Comparison of ENCODE assay signal across 18 mouse cellular contexts in the genomic region with DNA sequence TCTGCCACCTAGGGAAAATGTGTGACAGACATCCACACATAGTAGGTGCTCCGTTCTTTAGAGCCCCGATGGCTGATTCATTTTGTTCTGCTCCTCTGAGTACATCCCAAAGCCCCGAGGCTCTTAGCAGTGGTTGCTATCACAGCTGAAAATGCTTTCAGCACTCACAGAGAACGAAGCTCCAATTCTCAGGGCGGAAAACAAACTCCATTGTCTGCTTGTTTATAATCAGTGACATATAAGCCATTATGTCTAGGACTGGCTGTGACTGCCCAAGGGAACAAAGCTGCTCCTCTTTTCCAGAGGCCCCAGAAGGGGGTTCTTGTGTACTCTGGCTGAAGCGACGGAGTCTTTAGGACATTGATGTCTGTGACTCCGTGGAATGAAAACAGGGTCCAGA. TPM values are rescaled to one million over a fixed set of nuclear protein-coding genes. Genes with fewer than 3 reads are reported as not detected.
A peak's percentile ranks its signal among the peaks of the same experiment; 100 is the strongest.
DNase-seq lines count a peak whose midpoint lies in the region; ATAC-seq lines count a peak whose summit lies in the region.
"Had no signal": no experiment of that assay in that cellular context is flagged by ENCODE, and none has a peak within 500 bp of the region (broad histone marks: within the 10 kb centered on the region; RNA-seq: fewer than 3 reads in every experiment).

No protein-coding gene starts in this region.

- 23% methylated on average over 8 of the region's 8 CpGs for WGBS in hindbrain, embryonic 11.5 days
- WGBS in hindbrain, embryonic 13.5 days = 18% methylated on average over 8 of the region's 8 CpGs
- 46% methylated on average over 8 of the region's 8 CpGs for WGBS in midbrain, embryonic 14.5 days
- WGBS in midbrain, embryonic 10.5 days = 65% methylated on average over 8 of the region's 8 CpGs
- WGBS in hindbrain, embryonic 12.5 days = 27% methylated on average over 8 of the region's 8 CpGs

- no peak overlapping the region for H3K9ac ChIP-seq in hindbrain, embryonic 11.5 days (ENCODE audit: low read depth, low read length)
- no peak overlapping the region for H3K9ac ChIP-seq in hindbrain, embryonic 13.5 days
- no peak overlapping the region for H3K9ac ChIP-seq in midbrain, embryonic 14.5 days (replicated peaks; ENCODE audit: low read length)
- no peak overlapping the region for H3K9ac ChIP-seq in hindbrain, embryonic 12.5 days
- H3K9ac ChIP-seq: liver, embryonic 13.5 days; midbrain, embryonic 12.5 days had no signal

- no peak for ATAC-seq in hindbrain, embryonic 11.5 days (ENCODE audit: low FRiP score)
- ATAC-seq in hindbrain, embryonic 13.5 days (ENCODE audit: low FRiP score) = no peak
- no peak for ATAC-seq in midbrain, embryonic 14.5 days (ENCODE audit: low FRiP score, low TSS enrichment)
- peak; percentile 72; the same call in 1 of the 2 replicates for ATAC-seq in hindbrain, embryonic 12.5 days (ENCODE audit: low FRiP score)
- ATAC-seq: inflammation-experienced regulatory T-cells, adult 6 months had no signal

- H3K27ac ChIP-seq in hindbrain, embryonic 11.5 days (ENCODE audit: low read depth, low read length) = no peak overlapping the region
- H3K27ac ChIP-seq in hindbrain, embryonic 13.5 days = no peak overlapping the region; the same call in 1 of the 2 replicates
- no peak overlapping the region for H3K27ac ChIP-seq in midbrain, embryonic 14.5 days (replicated peaks; ENCODE audit: low read depth, low read length)
- no peak overlapping the region for H3K27ac ChIP-seq in midbrain, embryonic 10.5 days (replicated peaks)
- no peak overlapping the region for H3K27ac ChIP-seq in hindbrain, embryonic 12.5 days
- H3K27ac ChIP-seq: liver, embryonic 13.5 days; midbrain, embryonic 12.5 days had no signal

- H3K4me2 ChIP-seq in hindbrain, embryonic 11.5 days (replicated peaks; ENCODE audit: low read depth, low read length) = no peak overlapping the region
- no peak overlapping the region for H3K4me2 ChIP-seq in hindbrain, embryonic 13.5 days
- H3K4me2 ChIP-seq in midbrain, embryonic 14.5 days (ENCODE audit: low read length) = no peak overlapping the region
- no peak overlapping the region for H3K4me2 ChIP-seq in hindbrain, embryonic 12.5 days (replicated peaks)
- H3K4me2 ChIP-seq: liver, embryonic 13.5 days; midbrain, embryonic 12.5 days had no signal

- DNase-seq in hindbrain, embryonic 11.5 days (ENCODE audit: low spot score) = peak; percentile 45
- DNase-seq in midbrain, embryonic 14.5 days = peak; percentile 22
- DNase-seq in midbrain, embryonic 10.5 days (ENCODE audit: low spot score) = no peak
- peak; percentile 49 for DNase-seq in retina, embryonic 14.5 days (ENCODE audit: low spot score)
- no peak for DNase-seq in gastrocnemius, postnatal 10 days
- DNase-seq in kidney, postnatal 36 days = no peak
- DNase-seq: adrenal gland, postnatal 14 days; heart, adult 11 months; liver, embryonic 13.5 days; lung, postnatal 10 days; right cerebral cortex, postnatal 25 days; thymus, adult 18-20 months had no signal

- no peaks in the 10 kb centered on the region for H3K27me3 ChIP-seq in hindbrain, embryonic 11.5 days (ENCODE audit: control insufficient read depth, insufficient read depth, low read length)
- H3K27me3 ChIP-seq in hindbrain, embryonic 13.5 days = no peaks in the 10 kb centered on the region
- H3K27me3 ChIP-seq in midbrain, embryonic 14.5 days (ENCODE audit: control insufficient read depth, insufficient read depth, low read length) = no peaks in the 10 kb centered on the region
- no peaks in the 10 kb centered on the region for H3K27me3 ChIP-seq in midbrain, embryonic 10.5 days (ENCODE audit: low read depth, poor library complexity, severe bottlenecking)
- no peaks in the 10 kb centered on the region for H3K27me3 ChIP-seq in hindbrain, embryonic 12.5 days
- H3K27me3 ChIP-seq: liver, embryonic 13.5 days; midbrain, embryonic 12.5 days had no signal

- H3K4me1 ChIP-seq in hindbrain, embryonic 11.5 days (replicated peaks; ENCODE audit: control insufficient read depth, insufficient read depth, low read length) = peaks cover 3% of the 10 kb centered on the region; the same call in 1 of the 2 replicates
- H3K4me1 ChIP-seq in hindbrain, embryonic 13.5 days (replicated peaks) = peaks cover 4% of the 10 kb centered on the region; the same call in 1 of the 2 replicates
- H3K4me1 ChIP-seq in midbrain, embryonic 14.5 days (ENCODE audit: control insufficient read depth, insufficient read depth, low read length) = no peaks in the 10 kb centered on the region
- no peaks in the 10 kb centered on the region for H3K4me1 ChIP-seq in midbrain, embryonic 10.5 days
- H3K4me1 ChIP-seq in hindbrain, embryonic 12.5 days = no peaks in the 10 kb centered on the region; the same call in 1 of the 2 replicates
- H3K4me1 ChIP-seq: liver, embryonic 13.5 days had no signal

- no peaks in the 10 kb centered on the region for H3K9me3 ChIP-seq in hindbrain, embryonic 11.5 days (ENCODE audit: control insufficient read depth, low read length)
- H3K9me3 ChIP-seq in hindbrain, embryonic 13.5 days = no peaks in the 10 kb centered on the region
- H3K9me3 ChIP-seq in midbrain, embryonic 14.5 days (ENCODE audit: control insufficient read depth, low read length) = no peaks in the 10 kb centered on the region
- H3K9me3 ChIP-seq in midbrain, embryonic 10.5 days (replicated peaks) = no peaks in the 10 kb centered on the region
- H3K9me3 ChIP-seq in hindbrain, embryonic 12.5 days (replicated peaks) = no peaks in the 10 kb centered on the region
- H3K9me3 ChIP-seq: liver, embryonic 13.5 days; midbrain, embryonic 12.5 days had no signal

- H3K4me3 ChIP-seq in hindbrain, embryonic 11.5 days (ENCODE audit: low read depth, low read length) = no peak overlapping the region
- no peak overlapping the region for H3K4me3 ChIP-seq in hindbrain, embryonic 13.5 days
- H3K4me3 ChIP-seq in midbrain, embryonic 14.5 days (replicated peaks; ENCODE audit: low read depth, low read length) = no peak overlapping the region
- no peak overlapping the region for H3K4me3 ChIP-seq in midbrain, embryonic 10.5 days
- H3K4me3 ChIP-seq in hindbrain, embryonic 12.5 days = no peak overlapping the region
- H3K4me3 ChIP-seq: liver, embryonic 13.5 days; midbrain, embryonic 12.5 days had no signal

- no peaks in the 10 kb centered on the region for H3K36me3 ChIP-seq in hindbrain, embryonic 11.5 days (ENCODE audit: control insufficient read depth, insufficient read depth, low read length)
- H3K36me3 ChIP-seq in hindbrain, embryonic 13.5 days = no peaks in the 10 kb centered on the region
- no peaks in the 10 kb centered on the region for H3K36me3 ChIP-seq in midbrain, embryonic 14.5 days (ENCODE audit: control insufficient read depth, insufficient read depth, low read length)
- no peaks in the 10 kb centered on the region for H3K36me3 ChIP-seq in midbrain, embryonic 10.5 days
- H3K36me3 ChIP-seq in hindbrain, embryonic 12.5 days = no peaks in the 10 kb centered on the region
- H3K36me3 ChIP-seq: liver, embryonic 13.5 days; midbrain, embryonic 12.5 days had no signal

RNA-seq across cellular contexts. Expression of a gene that starts 24.9 kb away (rescaled TPM):
- polyA plus RNA-seq in hindbrain, embryonic 11.5 days (2014; fragmentation: Nextera tagmentation; extraction: Ambion mirVana) = 3.1 and 3.6 TPM in 2 replicates
- polyA plus RNA-seq in hindbrain, embryonic 13.5 days (2015; fragmentation: Nextera tagmentation; extraction: Ambion mirVana) = 2.9 and 3.2 TPM in 2 replicates
- 2.3 and 2.4 TPM in 2 replicates for polyA plus RNA-seq in midbrain, embryonic 14.5 days (2014; fragmentation: Nextera tagmentation; extraction: Ambion mirVana)
- polyA plus RNA-seq in midbrain, embryonic 10.5 days (2016; fragmentation: Nextera tagmentation; extraction: Ambion mirVana) = 1.6 and 2.3 TPM in 2 replicates
- polyA plus RNA-seq in hindbrain, embryonic 12.5 days (2016; fragmentation: Nextera tagmentation; extraction: Ambion mirVana) = 3.2 and 4.3 TPM in 2 replicates
- not detected for total RNA-seq in gastrocnemius, postnatal 10 days (2021)
- total RNA-seq: MEL; neutrophil, adult 5-6 weeks had no signal
- polyA plus RNA-seq: inflammation-experienced regulatory T-cells, adult 6 months had no signal

RNA-seq across cellular contexts. Expression of a gene that starts 25.9 kb away (rescaled TPM):
- polyA plus RNA-seq in hindbrain, embryonic 11.5 days (2014; fragmentation: Nextera tagmentation; extraction: Ambion mirVana) = 3.9 and 4.0 TPM in 2 replicates
- polyA plus RNA-seq in hindbrain, embryonic 13.5 days (2015; fragmentation: Nextera tagmentation; extraction: Ambion mirVana) = 3.7 and 3.9 TPM in 2 replicates
- 1.8 and 2.1 TPM in 2 replicates for polyA plus RNA-seq in midbrain, embryonic 14.5 days (2014; fragmentation: Nextera tagmentation; extraction: Ambion mirVana)
- polyA plus RNA-seq in midbrain, embryonic 10.5 days (2016; fragmentation: Nextera tagmentation; extraction: Ambion mirVana) = 0.94 and 1.2 TPM in 2 replicates
- 5.3 and 6.1 TPM in 2 replicates for polyA plus RNA-seq in hindbrain, embryonic 12.5 days (2016; fragmentation: Nextera tagmentation; extraction: Ambion mirVana)
- total RNA-seq in gastrocnemius, postnatal 10 days (2021) = 10 to 100 TPM; 13.1 to 13.4 TPM
- total RNA-seq: neutrophil, adult 5-6 weeks had no signal
- polyA plus RNA-seq: inflammation-experienced regulatory T-cells, adult 6 months had no signal

Comparison
In these comparisons a context has a peak if more than half of its experiments do, and no peak if none do; other contexts are left out.
1. DNase-seq: peak in hindbrain, embryonic 11.5 days (single experiment), midbrain, embryonic 14.5 days (single experiment) and retina, embryonic 14.5 days (single experiment); none in midbrain, embryonic 10.5 days (single experiment), gastrocnemius, postnatal 10 days (single experiment) and kidney, postnatal 36 days (0 of 2).